Mouse (Mus musculus): ENCODE data around the gene Bbs12. TPM values are rescaled to one million over a fixed set of nuclear protein-coding genes. Genes with fewer than 3 reads are reported as not detected.

The Bbs12 gene
- polyA plus RNA-seq, 1 experiment = 0.30 TPM

DNA sequence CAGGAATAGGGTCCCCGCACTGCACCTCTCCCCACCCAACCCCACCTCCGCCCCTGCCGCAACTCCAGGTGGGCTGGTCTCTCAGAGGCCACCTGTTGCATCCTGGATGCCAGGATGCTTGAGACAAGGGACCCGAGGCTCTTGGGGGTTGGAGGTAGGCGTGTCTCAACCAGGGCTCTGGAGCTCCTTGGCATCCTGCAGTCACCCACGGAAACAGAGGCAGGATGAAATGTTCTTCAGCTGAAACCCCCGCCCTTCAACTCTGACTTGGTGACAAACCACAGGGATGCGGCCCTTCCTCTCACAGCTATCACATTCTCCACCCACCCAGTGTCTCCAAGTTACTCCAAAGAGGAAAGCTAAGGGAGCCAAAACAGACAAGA lies 36.8 kb downstream of the Bbs12 start:
- TF ChIP-seq GATA1 (IDR thresholded peaks at IDR 0.05; ENCODE audit: low read length) = no peak

- peak; percentile 62 for TF ChIP-seq GATA1 (IDR thresholded peaks at IDR 0.05; ENCODE audit: low read length)
These were observed 38.0 kb downstream of the Bbs12 start for GRCm38 (mm10) chr3:37350386-37350785.

- no peak for TF ChIP-seq GATA1 (IDR thresholded peaks at IDR 0.05; ENCODE audit: low read length)
These were observed 41.7 kb downstream of the Bbs12 start for GRCm38 (mm10) chr3:37353951-37354481.

GRCm38 (mm10) chr3:37354737-37355136 lies 42.4 kb downstream of the Bbs12 start:
- TF ChIP-seq GATA1 (IDR thresholded peaks at IDR 0.05; ENCODE audit: low read length) = no peak

GRCm38 (mm10) chr3:37360729-37361128 lies 48.4 kb downstream of the Bbs12 start:
- TF ChIP-seq GATA1 (IDR thresholded peaks at IDR 0.05; ENCODE audit: low read length) = no peak

DNA sequence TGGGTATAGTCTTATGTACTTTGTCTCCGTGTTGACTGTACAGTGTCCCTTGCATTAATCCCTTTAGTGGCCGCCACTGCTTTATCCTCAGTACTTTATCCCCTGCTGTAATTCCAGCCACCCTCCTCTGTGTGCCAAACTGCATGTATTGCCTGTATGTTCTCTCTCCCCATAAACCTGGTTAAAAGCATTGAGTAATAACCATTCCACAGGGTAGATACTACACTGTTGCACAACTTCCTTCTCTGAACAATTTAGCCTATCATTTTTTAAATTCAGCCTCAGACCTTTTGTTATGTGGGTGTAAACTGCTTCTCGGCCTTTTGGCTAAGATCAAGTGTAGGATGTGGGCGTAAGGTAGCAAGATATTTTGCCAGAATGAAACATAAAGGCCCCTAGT lies 52.8 kb downstream of the Bbs12 start:
- no peak for TF ChIP-seq GATA1 (IDR thresholded peaks at IDR 0.05; ENCODE audit: low read length)

DNA sequence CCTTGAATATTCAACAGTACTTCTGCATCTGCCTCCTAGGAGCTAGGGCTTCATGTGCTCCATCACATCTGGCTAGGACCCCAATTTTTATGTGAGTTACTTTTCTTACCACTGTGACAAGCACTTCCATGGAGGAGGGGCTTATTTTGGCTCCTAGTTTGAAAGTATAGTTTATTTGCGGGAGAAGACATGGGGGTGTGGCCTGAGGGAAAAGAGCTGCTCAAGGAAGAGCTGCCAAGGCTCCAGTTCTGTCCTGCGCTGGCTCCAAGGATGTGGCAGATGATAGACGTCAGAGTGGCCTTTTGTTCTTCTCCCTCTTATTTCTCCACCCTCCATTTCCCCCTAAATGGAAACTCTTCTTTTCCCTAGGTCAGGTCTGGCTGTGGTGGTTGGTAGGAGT lies 53.6 kb downstream of the Bbs12 start:
- no peak for TF ChIP-seq GATA1 (IDR thresholded peaks at IDR 0.05; ENCODE audit: low read length)

- no peak for TF ChIP-seq GATA1 (IDR thresholded peaks at IDR 0.05; ENCODE audit: low read length)
These were observed 54.2 kb downstream of the Bbs12 start for GRCm38 (mm10) chr3:37366381-37367053.

GRCm38 (mm10) chr3:37370407-37370806 lies 58.1 kb downstream of the Bbs12 start:
- TF ChIP-seq GATA1 (IDR thresholded peaks at IDR 0.05; ENCODE audit: low read length) = no peak

Other genes starting within 250 kb of the Bbs12 start
- not detected in 2 replicates for gene Adad1, start 249.0 kb upstream of the Bbs12 start, polyA plus RNA-seq (2012)
- gene Il2, start 186.6 kb upstream of the Bbs12 start, polyA plus RNA-seq (2012) = not detected in 2 replicates
- gene Il21, start 79.9 kb upstream of the Bbs12 start, polyA plus RNA-seq (2012) = not detected in 2 replicates
- 6.2 and 9.1 TPM in 2 replicates for gene Cetn4, start 154 bp downstream of the Bbs12 start, polyA plus RNA-seq (2012)
- 0.10 and 0.35 TPM in 2 replicates for gene Fgf2, start 35.8 kb downstream of the Bbs12 start, polyA plus RNA-seq (2012)
- 15.7 and 20.5 TPM in 2 replicates for gene Spata5, start 107.3 kb downstream of the Bbs12 start, polyA plus RNA-seq (2012)
- 19.5 and 19.6 TPM in 2 replicates for gene Nudt6, start 107.7 kb downstream of the Bbs12 start, polyA plus RNA-seq (2012)

Data from G1E-ER4 (cell line).